Mouse (Mus musculus): Measurements from ENCODE around the gene Rpa1.

- TF ChIP-seq CTCF (IDR thresholded peaks at IDR 0.05; ENCODE audit: borderline replicate concordance, extremely low read depth, insufficient read depth, insufficient read length) (no peak), POLR2A (IDR thresholded peaks at IDR 0.05; ENCODE audit: borderline replicate concordance, extremely low read depth, insufficient read depth, insufficient read length, poor library complexity, severe bottlenecking) (no peak)
Observed at GRCm38 (mm10) chr11:75278115-75278514, 70.0 kb downstream of the Rpa1 start.

Data from brain, embryonic 14.5 days (tissue).